Mouse (Mus musculus): ENCODE results near the gene Nrap.
"Not testable (repeated sequence)": the region's sequence is repeated elsewhere in the genome, so short reads cannot be mapped to it uniquely, and the experiment has no call there.

Nrap gene

GRCm38 (mm10) chr19:56364563-56364962 lies 25.3 kb downstream of the Nrap start:
- DNase-seq, result no peak

- DNase-seq, result no peak
Measured at GRCm38 (mm10) chr19:56363721-56364460, 25.9 kb downstream of the Nrap start.

- no peak for DNase-seq
Measured at GRCm38 (mm10) chr19:56358890-56359289, 30.9 kb downstream of the Nrap start.

GRCm38 (mm10) chr19:56357374-56357708 lies 32.5 kb downstream of the Nrap start:
- not testable (repeated sequence) for DNase-seq

- no peak for DNase-seq
Measured at GRCm38 (mm10) chr19:56356480-56357373, 33.1 kb downstream of the Nrap start.

- no peak for DNase-seq
Measured at GRCm38 (mm10) chr19:56355201-56355600, 34.6 kb downstream of the Nrap start.

- DNase-seq, result no peak
Measured at GRCm38 (mm10) chr19:56353689-56354088, 36.1 kb downstream of the Nrap start.

GRCm38 (mm10) chr19:56349295-56349694 lies 40.5 kb downstream of the Nrap start:
- no peak for DNase-seq

- no peak for DNase-seq
Measured at GRCm38 (mm10) chr19:56346750-56347149, 43.1 kb downstream of the Nrap start.

- DNase-seq, result no peak
Measured at GRCm38 (mm10) chr19:56346016-56346415, 43.8 kb downstream of the Nrap start.

- no peak for DNase-seq
Measured at GRCm38 (mm10) chr19:56343869-56344563, 45.8 kb downstream of the Nrap start.

GRCm38 (mm10) chr19:56342006-56342405 lies 47.8 kb downstream of the Nrap start:
- no peak for DNase-seq

GRCm38 (mm10) chr19:56336826-56337225 lies 53.0 kb downstream of the Nrap start:
- DNase-seq, result no peak

GRCm38 (mm10) chr19:56336321-56336720 lies 53.5 kb downstream of the Nrap start:
- no peak for DNase-seq

- no peak for DNase-seq
Measured at GRCm38 (mm10) chr19:56326243-56326855, 63.5 kb downstream of the Nrap start.

GRCm38 (mm10) chr19:56325676-56326075 lies 64.2 kb downstream of the Nrap start:
- DNase-seq, result no peak

GRCm38 (mm10) chr19:56321303-56321920 lies 68.4 kb downstream of the Nrap start:
- DNase-seq, result no peak

- no peak for DNase-seq
Measured at GRCm38 (mm10) chr19:56320186-56320860, 69.5 kb downstream of the Nrap start.

GRCm38 (mm10) chr19:56319629-56320028 lies 70.2 kb downstream of the Nrap start:
- DNase-seq, result no peak

GRCm38 (mm10) chr19:56319219-56319618 lies 70.6 kb downstream of the Nrap start:
- no peak for DNase-seq

GRCm38 (mm10) chr19:56316531-56316930 lies 73.3 kb downstream of the Nrap start:
- DNase-seq, result no peak

GRCm38 (mm10) chr19:56300835-56301234 lies 89.0 kb downstream of the Nrap start:
- no peak for DNase-seq
